Mouse (Mus musculus): ENCODE data around the gene Paqr3. TPM values are rescaled to one million over a fixed set of nuclear protein-coding genes. Genes with fewer than 3 reads are reported as not detected.

The Paqr3 gene
- polyA plus RNA-seq, 1 experiment from 2014 or later: 2.7 TPM

DNA sequence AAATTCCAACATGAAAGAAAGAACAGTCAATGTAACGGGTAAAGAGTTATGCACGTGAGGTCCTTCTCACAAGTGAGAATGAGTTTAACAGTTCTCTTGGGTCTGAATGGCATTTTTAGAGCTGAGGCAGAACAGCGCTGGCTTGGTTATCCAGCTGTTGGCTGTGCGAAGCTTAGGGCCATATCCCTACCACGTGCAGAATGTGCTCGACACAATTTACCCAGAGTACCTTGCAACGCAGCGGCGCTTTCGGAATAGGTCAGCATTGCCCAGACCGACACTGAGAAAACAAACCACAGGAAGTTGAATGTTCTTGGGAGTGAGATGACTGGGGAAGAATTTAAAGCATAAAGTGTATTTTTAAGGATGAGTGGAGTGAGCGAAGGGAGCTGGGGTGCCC is 13.6 kb upstream of the Paqr3 start:
- H3K36me3 ChIP-seq (ENCODE audit: control insufficient read depth, insufficient read depth, low read length): no peaks in the 10 kb centered on the region
- peaks cover 3% of the 10 kb centered on the region; the same call in 1 of the 2 replicates for H3K27me3 ChIP-seq (ENCODE audit: control insufficient read depth, insufficient read depth, low read depth, low read length)
- H3K4me3 ChIP-seq (ENCODE audit: low read length): no peak overlapping the region
- WGBS: 57% methylated on average over 12 of the region's 12 CpGs
- H3K9ac ChIP-seq (ENCODE audit: low read length): no peak overlapping the region
- no peaks in the 10 kb centered on the region for H3K9me3 ChIP-seq (ENCODE audit: control insufficient read depth, low read length)
- 0 out of 2 replicates have a peak, but pooled peaks have one; percentile 62 for ATAC-seq (ENCODE audit: low read depth)
- H3K4me1 ChIP-seq (replicated peaks; ENCODE audit: control insufficient read depth, insufficient read depth, low read length): no peaks in the 10 kb centered on the region
- 0 out of 2 replicates have a peak overlapping the region, but pooled peaks have one; percentile 1 for H3K27ac ChIP-seq (ENCODE audit: low read length)
- peak overlapping the region; percentile 29 for H3K4me2 ChIP-seq (ENCODE audit: low read depth, low read length)

DNA sequence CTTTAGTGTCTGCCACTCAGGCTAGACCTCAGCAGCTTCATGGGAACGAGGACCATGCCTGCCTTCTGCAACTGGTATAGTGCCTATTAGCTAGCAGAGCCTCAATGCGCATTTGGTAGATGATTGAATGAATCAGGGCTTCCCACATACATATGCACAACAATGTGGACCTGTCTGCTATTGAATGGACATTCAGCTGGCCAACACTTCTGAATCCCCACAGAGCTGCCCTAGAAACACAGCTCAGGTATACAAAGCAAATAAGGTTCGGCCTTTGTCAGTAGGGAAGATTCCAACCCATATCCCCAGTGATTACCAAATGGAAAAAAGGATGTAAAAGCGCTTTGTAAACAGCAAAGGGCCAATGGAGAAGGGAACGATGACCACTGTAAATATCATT is 699 bp downstream of the Paqr3 start:
- Histone ChIP-seq H3K9me3 (ENCODE audit: control insufficient read depth, low read length) (no peaks in the 10 kb centered on the region), H3K36me3 (ENCODE audit: control insufficient read depth, insufficient read depth, low read length) (no peaks in the 10 kb centered on the region), H3K27me3 (ENCODE audit: control insufficient read depth, insufficient read depth, low read depth, low read length) (no peaks in the 10 kb centered on the region), H3K9ac (ENCODE audit: low read length) (peak overlapping the region; percentile 81), H3K27ac (ENCODE audit: low read length) (no peak overlapping the region), H3K4me2 (ENCODE audit: low read depth, low read length) (peak overlapping the region; percentile 97), H3K4me3 (ENCODE audit: low read length) (peak overlapping the region; percentile 77), H3K4me1 (replicated peaks; ENCODE audit: control insufficient read depth, insufficient read depth, low read length) (peaks cover 7% of the 10 kb centered on the region)
- WGBS: 24% methylated on average over 5 of the region's 5 CpGs
- ATAC-seq (ENCODE audit: low read depth): no peak

- Histone ChIP-seq H3K4me1 (replicated peaks; ENCODE audit: control insufficient read depth, insufficient read depth, low read length) (peaks cover 7% of the 10 kb centered on the region), H3K9me3 (ENCODE audit: control insufficient read depth, low read length) (no peaks in the 10 kb centered on the region), H3K4me3 (ENCODE audit: low read length) (no peak overlapping the region), H3K27me3 (ENCODE audit: control insufficient read depth, insufficient read depth, low read depth, low read length) (no peaks in the 10 kb centered on the region), H3K4me2 (ENCODE audit: low read depth, low read length) (no peak overlapping the region), H3K36me3 (ENCODE audit: control insufficient read depth, insufficient read depth, low read length) (no peaks in the 10 kb centered on the region), H3K9ac (ENCODE audit: low read length) (no peak overlapping the region), H3K27ac (ENCODE audit: low read length) (no peak overlapping the region)
- WGBS: 41% methylated on average over 2 of the region's 2 CpGs
- no peak for ATAC-seq (ENCODE audit: low read depth)
These were observed 1.3 kb downstream of the Paqr3 start for GRCm38 (mm10) chr5:97110133-97110532.

- H3K9me3 ChIP-seq (ENCODE audit: control insufficient read depth, low read length): no peaks in the 10 kb centered on the region
- no peak overlapping the region for H3K4me2 ChIP-seq (ENCODE audit: low read depth, low read length)
- H3K27me3 ChIP-seq (ENCODE audit: control insufficient read depth, insufficient read depth, low read depth, low read length): no peaks in the 10 kb centered on the region
- ATAC-seq (ENCODE audit: low read depth): no peak
- no peaks in the 10 kb centered on the region for H3K36me3 ChIP-seq (ENCODE audit: control insufficient read depth, insufficient read depth, low read length)
- no peak overlapping the region for H3K4me3 ChIP-seq (ENCODE audit: low read length)
- no peak overlapping the region for H3K27ac ChIP-seq (ENCODE audit: low read length)
- peaks cover 7% of the 10 kb centered on the region for H3K4me1 ChIP-seq (replicated peaks; ENCODE audit: control insufficient read depth, insufficient read depth, low read length)
- H3K9ac ChIP-seq (ENCODE audit: low read length): no peak overlapping the region
- WGBS: 85% methylated on average over 5 of the region's 5 CpGs
These were observed 3.1 kb downstream of the Paqr3 start for GRCm38 (mm10) chr5:97108333-97108732.

GRCm38 (mm10) chr5:97099954-97100353 is 11.4 kb downstream of the Paqr3 start:
- Histone ChIP-seq H3K4me1 (replicated peaks; ENCODE audit: control insufficient read depth, insufficient read depth, low read length) (no peaks in the 10 kb centered on the region), H3K4me2 (ENCODE audit: low read depth, low read length) (no peak overlapping the region), H3K27me3 (ENCODE audit: control insufficient read depth, insufficient read depth, low read depth, low read length) (no peaks in the 10 kb centered on the region), H3K9ac (ENCODE audit: low read length) (no peak overlapping the region), H3K27ac (ENCODE audit: low read length) (no peak overlapping the region), H3K4me3 (ENCODE audit: low read length) (no peak overlapping the region), H3K9me3 (ENCODE audit: control insufficient read depth, low read length) (no peaks in the 10 kb centered on the region), H3K36me3 (ENCODE audit: control insufficient read depth, insufficient read depth, low read length) (no peaks in the 10 kb centered on the region)
- WGBS: 86% methylated on average over 8 of the region's 8 CpGs
- ATAC-seq (ENCODE audit: low read depth): no peak

DNA sequence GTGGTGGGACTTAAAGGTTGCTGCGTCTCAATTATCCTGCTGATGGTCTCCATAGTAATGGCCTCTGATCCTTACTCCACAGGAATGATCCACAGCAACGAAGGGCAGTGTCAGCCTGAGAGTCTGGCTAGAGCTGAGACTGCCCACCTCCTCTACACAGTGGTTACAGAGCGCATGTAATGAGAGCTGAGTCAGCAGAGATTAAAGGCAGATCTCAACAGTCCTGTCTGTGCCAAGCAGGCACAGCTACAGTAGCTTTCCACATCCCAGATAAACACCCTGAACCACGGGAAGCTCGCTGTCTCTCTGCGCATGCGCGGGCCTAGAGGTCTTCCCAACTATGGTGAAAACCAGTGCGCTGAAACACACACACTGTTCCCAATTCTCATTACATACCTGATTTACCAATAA is 13.8 kb downstream of the Paqr3 start:
- Histone ChIP-seq H3K36me3 (ENCODE audit: control insufficient read depth, insufficient read depth, low read length) (no peaks in the 10 kb centered on the region), H3K4me3 (ENCODE audit: low read length) (no peak overlapping the region), H3K4me1 (replicated peaks; ENCODE audit: control insufficient read depth, insufficient read depth, low read length) (no peaks in the 10 kb centered on the region; the same call in 1 of the 2 replicates), H3K9me3 (ENCODE audit: control insufficient read depth, low read length) (no peaks in the 10 kb centered on the region), H3K9ac (ENCODE audit: low read length) (no peak overlapping the region), H3K4me2 (ENCODE audit: low read depth, low read length) (no peak overlapping the region), H3K27ac (ENCODE audit: low read length) (no peak overlapping the region), H3K27me3 (ENCODE audit: control insufficient read depth, insufficient read depth, low read depth, low read length) (no peaks in the 10 kb centered on the region)
- ATAC-seq (ENCODE audit: low read depth): no peak
- WGBS: 69% methylated on average over 9 of the region's 9 CpGs

DNA sequence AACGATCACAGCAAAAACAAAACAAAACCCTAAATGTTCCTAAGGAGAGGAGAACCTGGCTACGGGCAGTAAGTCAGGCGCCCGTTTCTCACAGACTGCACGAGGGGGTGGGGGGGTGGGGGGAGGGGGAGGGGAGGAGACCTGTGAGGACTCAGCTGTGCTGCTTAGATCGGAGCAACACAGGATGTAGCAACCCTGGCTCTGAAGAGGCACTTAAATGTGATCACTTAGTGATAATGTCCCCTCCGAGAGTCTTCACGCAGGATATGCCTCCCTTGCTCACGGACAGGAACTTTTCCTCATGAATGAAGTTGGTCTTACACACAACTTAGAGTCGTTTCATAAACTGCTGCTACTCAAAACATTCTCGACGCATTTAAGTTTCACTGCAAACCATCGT is 16.1 kb downstream of the Paqr3 start:
- H3K36me3 ChIP-seq (ENCODE audit: control insufficient read depth, insufficient read depth, low read length): no peaks in the 10 kb centered on the region
- H3K27me3 ChIP-seq (ENCODE audit: control insufficient read depth, insufficient read depth, low read depth, low read length): no peaks in the 10 kb centered on the region
- H3K4me2 ChIP-seq (ENCODE audit: low read depth, low read length): no peak overlapping the region
- WGBS: 48% methylated on average over 10 of the region's 13 CpGs
- H3K4me3 ChIP-seq (ENCODE audit: low read length): no peak overlapping the region
- no peaks in the 10 kb centered on the region; the same call in 1 of the 2 replicates for H3K4me1 ChIP-seq (replicated peaks; ENCODE audit: control insufficient read depth, insufficient read depth, low read length)
- H3K27ac ChIP-seq (ENCODE audit: low read length): no peak overlapping the region
- ATAC-seq (ENCODE audit: low read depth): no peak
- no peak overlapping the region for H3K9ac ChIP-seq (ENCODE audit: low read length)
- no peaks in the 10 kb centered on the region; the same call in 1 of the 2 replicates for H3K9me3 ChIP-seq (ENCODE audit: control insufficient read depth, low read length)

- H3K4me3 ChIP-seq (ENCODE audit: low read length): no peak overlapping the region
- no peak overlapping the region for H3K27ac ChIP-seq (ENCODE audit: low read length)
- no peak overlapping the region for H3K9ac ChIP-seq (ENCODE audit: low read length)
- H3K27me3 ChIP-seq (ENCODE audit: control insufficient read depth, insufficient read depth, low read depth, low read length): no peaks in the 10 kb centered on the region
- no peak overlapping the region for H3K4me2 ChIP-seq (ENCODE audit: low read depth, low read length)
- peaks cover 4% of the 10 kb centered on the region; the same call in 1 of the 2 replicates for H3K4me1 ChIP-seq (replicated peaks; ENCODE audit: control insufficient read depth, insufficient read depth, low read length)
- H3K36me3 ChIP-seq (ENCODE audit: control insufficient read depth, insufficient read depth, low read length): no peaks in the 10 kb centered on the region; the same call in 1 of the 2 replicates
- WGBS: 48% methylated on average over 8 of the region's 8 CpGs
- no peak for ATAC-seq (ENCODE audit: low read depth)
- H3K9me3 ChIP-seq (ENCODE audit: control insufficient read depth, low read length): no peaks in the 10 kb centered on the region; the same call in 1 of the 2 replicates
These were observed 18.4 kb downstream of the Paqr3 start for GRCm38 (mm10) chr5:97092970-97093369.

- ATAC-seq (ENCODE audit: low read depth): 0 out of 2 replicates have a peak, but pooled peaks have one; percentile 28
- Histone ChIP-seq H3K9me3 (ENCODE audit: control insufficient read depth, low read length) (no peaks in the 10 kb centered on the region; the same call in 1 of the 2 replicates), H3K27ac (ENCODE audit: low read length) (no peak overlapping the region), H3K9ac (ENCODE audit: low read length) (no peak overlapping the region), H3K4me2 (ENCODE audit: low read depth, low read length) (no peak overlapping the region), H3K4me3 (ENCODE audit: low read length) (no peak overlapping the region), H3K36me3 (ENCODE audit: control insufficient read depth, insufficient read depth, low read length) (peaks cover 8% of the 10 kb centered on the region; the same call in 1 of the 2 replicates), H3K27me3 (ENCODE audit: control insufficient read depth, insufficient read depth, low read depth, low read length) (no peaks in the 10 kb centered on the region), H3K4me1 (replicated peaks; ENCODE audit: control insufficient read depth, insufficient read depth, low read length) (peaks cover 4% of the 10 kb centered on the region; the same call in 1 of the 2 replicates)
- WGBS: 56% methylated on average over 6 of the region's 6 CpGs
These were observed 21.2 kb downstream of the Paqr3 start for GRCm38 (mm10) chr5:97090034-97090784.
